Mouse (Mus musculus) adrenal gland, adult (tissue): ENCODE data around the gene Foxe3.

Experiments
- DNase-seq, 2 experiments: peaks; one replicate each; pipeline ENCODE4 v3.0.0; 2022 to 2023; ENCODE audit warnings: low spot score in 1 of 2; ENCODE audit not compliant: inconsistent age in 2 of 2

The Foxe3 gene

DNA sequence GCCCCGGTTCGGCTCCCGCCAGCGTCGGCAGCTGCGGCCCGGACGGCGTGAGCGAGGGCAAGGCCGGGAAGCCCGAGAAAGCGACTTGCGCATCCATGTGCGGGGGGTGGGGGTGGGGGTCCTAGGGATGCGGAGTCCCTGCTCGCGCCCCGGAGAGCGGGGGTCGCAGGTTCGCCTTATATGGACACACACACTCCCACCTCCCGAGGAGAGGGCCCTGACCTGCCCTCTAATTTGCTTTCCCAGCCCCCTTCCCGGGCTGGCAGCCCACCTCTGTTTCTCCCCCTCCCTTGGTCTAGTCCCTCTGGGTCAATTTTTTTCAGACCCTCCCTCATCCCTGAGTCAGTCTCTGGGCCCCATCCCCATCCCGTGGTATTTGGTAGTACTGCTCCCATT, at the start of gene Foxe3:
TSS of gene Foxe3 (minus strand) at position 97 of the 396 bp plus-strand sequence.
- DNase-seq = no peak

DNA sequence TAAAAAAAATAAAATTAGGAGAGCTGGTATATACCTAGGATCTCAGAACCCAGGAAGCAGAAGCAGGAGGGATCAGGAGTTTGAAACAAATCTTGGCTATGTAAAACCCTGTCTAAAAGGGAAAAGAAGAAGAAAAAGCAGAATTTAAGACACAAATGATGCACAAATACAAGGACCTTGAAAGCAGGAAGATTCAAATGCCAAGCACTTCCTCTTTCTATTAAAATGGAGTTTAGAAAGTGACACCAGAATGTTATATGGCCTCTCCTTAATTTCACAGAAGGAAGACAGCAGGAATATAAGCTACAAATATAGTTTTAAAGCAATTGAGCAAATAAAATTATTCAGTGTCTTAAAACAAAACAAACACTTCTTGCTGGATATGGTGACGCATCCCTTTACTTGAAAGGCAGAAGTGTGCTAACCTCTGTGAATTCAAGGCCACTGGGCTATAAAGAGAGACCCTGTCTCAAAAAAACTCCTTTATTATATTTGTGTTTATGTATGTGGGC, 47.5 kb upstream of the Foxe3 start:
- no peak for DNase-seq

DNA sequence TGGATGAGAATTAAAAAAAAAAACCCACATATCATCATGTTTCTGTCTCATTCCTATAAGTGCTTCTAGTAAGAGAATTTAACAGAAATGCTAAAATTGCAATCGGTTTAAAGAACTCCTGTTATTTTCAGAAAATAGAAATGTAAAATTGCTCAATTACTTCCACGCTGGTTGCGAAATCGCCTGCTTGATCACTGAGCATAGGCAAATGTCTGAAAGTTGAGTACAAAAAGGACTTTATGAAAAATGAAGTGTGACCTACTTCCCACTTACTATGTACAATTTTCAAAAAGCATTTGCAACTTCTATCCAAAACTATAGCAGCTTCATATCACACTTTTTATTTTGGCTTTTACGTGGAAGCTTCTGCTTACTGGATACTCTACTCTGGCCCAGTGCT, 44.9 kb upstream of the Foxe3 start:
- peak in 1 of 2 experiments; percentile 57 for DNase-seq

DNA sequence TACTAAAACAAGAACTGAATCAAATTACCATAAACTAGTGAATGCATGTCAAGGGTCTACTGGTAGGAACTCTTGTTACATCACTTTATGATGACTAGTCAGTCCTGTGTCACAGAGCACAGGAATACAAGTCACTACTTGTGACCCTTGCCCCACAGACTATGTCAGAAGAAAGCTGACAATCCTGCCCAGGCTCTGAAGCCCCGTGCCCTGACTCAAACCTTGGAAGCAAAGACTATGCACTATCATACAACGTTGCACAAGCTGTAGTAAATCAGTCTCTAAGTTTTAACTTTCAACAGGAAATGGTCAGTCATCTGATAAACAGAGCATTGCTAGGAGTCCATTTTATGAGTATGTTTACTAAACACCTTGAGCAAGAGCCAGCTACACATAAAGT, 35.1 kb upstream of the Foxe3 start:
- DNase-seq = peak in 1 of 2 experiments; percentile 56

DNA sequence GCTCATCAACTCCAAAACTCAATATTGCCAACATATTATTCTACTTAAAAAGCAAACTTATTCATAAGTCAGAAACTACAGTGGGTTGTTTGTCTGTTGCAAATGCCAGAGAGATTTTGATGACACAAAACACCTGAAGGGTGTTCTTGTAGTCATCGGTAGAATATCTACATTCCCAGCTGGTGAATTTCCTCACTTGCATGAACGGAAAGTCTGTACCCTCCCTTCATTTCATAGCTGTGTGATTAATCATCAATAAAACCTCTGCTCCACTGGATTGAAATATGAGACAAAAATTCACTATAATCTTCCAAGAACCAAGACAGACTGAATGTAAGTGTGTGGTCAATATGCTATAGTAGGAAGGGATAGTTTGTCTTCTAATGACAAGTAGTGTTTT, 33.7 kb upstream of the Foxe3 start:
- DNase-seq = no peak

DNA sequence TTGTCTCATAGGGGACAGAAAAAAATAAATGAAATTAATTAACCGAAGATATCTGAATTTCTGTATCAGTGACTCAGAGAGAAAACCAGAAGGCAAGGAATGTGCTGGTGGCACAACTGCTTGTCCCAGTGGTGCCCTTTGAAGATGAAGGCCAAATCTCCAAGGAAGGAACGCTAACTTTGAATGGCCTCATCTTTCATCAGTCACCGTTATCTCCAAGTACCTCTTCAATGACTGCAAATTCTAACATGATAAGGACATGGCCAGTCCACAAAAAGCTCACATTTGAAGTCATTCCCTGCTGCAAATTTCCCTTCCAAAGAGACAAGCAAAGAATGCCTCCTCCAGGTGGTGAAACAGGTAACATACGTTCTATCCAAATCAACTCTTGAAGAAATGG, 33.0 kb upstream of the Foxe3 start:
- peak; percentile 45 to 84 for DNase-seq

DNA sequence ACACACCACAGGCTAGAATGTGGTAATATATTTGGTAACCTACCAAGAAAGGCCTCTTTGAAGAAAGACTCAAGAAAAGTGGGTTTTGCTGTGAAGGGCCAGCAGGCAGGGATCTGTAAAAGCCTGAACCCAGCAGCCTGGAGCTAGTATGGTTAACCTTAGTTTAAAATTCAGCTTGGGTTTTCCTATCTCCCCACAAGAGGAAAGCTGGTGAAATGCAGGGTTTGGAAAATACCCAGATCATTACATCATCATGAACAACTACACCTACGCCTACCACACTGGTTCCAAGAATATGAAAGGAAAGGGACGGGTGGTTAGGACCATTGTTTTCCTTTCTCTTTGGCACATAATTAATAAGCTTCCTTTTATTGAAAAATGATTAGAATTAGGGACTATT, 32.4 kb upstream of the Foxe3 start:
- peak in 1 of 2 experiments; percentile 67 for DNase-seq

DNA sequence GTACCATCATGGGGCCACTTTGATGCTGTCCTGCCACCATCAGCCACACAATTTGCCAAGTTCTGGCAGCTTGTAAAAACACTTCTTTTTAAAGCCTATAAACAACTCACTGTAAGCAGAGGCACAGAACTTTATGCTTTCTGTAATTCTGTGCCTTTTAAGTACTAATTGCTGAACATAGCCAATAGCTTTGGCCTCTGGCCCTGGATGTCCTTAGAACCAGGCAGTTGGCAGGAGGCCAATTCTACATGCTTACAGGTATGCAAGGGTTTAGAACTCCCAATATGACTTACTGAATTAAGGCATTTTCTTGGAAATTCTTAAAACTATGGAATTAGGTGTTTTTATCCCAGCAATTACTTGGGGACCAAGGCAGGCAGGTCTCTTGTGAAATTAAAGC, 31.6 kb upstream of the Foxe3 start:
- peak in 1 of 2 experiments; percentile 70 for DNase-seq

DNA sequence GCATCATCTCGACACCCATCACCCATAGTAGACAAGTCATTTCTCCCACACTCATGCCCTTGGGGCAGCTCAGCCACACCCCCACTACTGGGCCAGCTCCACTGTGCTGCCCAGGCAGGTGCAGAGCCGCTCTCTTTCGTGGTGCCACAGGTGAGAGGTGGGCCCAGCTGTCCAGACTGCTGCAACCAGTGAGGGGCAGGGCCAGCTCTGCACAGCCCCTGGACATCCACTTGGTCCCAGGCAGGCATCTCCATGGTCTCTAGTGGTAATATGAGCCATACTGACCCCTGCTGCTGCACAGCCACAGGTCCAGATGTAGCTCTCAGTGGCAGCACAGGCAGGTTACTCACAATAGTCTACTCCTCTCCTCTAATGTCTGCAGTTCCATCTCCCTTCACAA, 27.4 kb upstream of the Foxe3 start:
- no peak for DNase-seq

DNA sequence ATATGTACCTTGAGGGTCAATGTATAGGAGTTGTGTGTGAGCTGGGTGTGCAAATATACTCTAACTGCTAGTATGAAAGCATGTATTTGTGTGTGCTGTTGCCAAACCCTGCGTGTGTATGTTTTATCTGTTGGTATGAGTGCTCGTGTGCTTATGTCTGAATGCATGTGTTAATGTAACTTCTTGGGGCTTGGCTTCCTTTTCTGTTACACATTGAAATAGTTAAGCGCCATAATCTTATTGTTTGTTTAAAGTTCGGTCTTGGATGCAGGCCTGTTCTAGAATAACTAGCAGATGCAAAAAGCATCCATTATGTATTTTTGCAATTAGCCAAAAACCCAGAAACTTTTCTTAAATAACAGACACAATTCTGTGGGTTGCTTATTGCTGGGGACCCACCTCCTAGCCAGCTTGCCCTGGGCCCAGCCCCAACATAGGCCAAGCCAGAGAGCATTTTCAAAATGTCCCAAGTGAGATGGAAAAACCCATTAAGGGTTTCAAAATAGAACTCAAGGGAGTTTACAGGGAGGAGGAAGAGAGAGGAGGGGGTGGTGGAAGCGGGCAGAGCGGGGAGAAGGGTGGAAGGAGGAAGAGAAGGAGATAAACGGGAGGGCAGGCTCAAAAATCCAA, 22.2 kb upstream of the Foxe3 start:
- no peak for DNase-seq

DNA sequence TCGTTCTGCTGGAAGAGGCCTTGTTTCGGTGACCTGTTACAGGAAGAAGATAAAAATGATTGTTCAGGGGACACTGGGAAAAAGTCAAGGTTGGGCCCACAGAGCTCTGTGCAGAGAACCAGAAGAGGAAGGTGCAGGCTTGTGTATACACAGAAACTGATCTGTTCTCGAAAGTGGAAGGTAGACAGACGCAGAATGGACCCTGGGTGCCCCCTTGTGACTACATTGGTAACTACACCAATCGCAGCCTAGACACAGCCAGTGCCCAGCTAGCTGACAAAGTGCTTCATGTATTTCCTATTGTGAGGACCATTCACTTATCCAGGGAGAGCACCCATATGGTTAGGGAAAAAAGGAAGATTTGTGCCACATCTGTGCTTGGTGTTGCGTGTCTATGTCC, 21.6 kb upstream of the Foxe3 start:
- peak; percentile 85 to 97 for DNase-seq

DNA sequence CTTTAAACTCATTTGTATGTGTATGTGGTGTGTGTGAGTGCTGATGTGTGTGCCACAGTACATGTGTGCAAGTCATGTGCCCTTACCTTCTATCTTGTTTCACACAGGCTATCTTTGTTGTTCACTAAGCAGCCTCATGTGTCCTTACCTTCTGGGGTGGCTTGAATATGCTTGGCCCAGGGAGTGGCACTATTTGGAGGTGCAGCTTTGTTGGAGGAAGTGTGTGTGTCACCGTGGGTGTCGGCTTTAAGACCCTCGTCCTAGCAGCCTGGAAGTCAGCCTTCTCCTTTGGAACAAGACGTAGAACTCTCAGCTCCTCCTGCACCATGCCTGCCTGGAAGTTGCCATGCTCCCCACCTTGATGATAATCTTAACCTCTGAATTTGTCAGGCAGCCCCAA, 20.6 kb upstream of the Foxe3 start:
- no peak for DNase-seq

DNA sequence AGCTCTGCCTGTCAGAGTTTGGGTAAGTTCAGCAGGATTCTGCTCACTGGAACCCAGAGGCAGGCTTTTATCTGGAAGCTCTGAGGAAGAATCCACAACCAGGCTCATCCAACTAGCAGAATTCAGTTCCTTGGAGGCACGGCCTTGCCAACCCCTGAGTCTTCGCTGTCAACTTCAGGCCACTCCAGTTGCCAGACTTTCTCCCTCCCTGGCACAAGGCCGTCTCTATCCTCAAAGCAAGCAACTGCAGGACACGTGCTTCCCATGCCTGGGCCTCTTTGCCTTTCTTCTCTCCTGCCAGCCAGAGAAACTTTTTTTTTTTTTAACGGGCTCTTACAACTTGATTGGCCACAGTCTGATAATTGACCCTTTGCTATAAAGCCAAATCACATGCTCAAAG, 19.2 kb upstream of the Foxe3 start:
- DNase-seq = peak; percentile 44 to 77

DNA sequence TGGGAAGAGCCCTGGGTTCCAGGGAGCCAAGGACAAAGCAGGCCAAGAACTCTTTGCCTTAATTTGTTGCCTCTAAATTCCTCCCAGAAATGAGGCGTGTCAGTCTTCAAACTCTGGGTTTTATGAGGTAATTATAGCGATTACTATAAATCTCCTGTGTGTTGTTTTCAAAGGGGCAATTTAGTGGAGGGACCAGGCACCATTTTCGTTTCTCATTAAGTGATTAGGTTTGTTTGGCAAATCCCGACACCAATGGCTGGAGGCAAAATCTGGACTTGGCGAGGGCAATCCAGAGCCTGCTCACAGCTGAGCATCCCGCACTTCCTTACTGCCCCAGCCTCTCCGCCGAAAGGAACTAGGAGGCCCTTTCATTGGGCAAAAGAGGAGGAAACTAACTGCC, 16.8 kb upstream of the Foxe3 start:
- DNase-seq = no peak

DNA sequence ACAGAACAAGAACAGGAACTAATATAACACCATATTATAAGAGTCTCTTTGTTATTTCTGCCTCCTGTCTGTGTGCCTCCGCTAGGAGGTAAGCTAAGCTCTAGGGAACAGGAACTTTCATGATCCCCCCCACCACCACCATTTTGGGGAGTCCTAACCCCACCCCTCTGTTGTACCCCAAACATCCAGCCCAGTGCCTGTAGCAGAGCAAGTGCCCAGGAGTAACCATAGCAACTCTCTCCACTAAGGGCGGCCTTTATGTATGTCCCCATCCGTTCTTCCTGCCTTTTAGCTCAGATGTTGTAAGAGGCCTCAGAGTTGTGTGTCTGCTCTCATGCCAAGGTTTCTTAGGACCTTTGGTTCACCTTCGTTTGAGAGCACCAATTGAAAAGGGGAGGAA, 16.3 kb upstream of the Foxe3 start:
- DNase-seq = no peak

DNA sequence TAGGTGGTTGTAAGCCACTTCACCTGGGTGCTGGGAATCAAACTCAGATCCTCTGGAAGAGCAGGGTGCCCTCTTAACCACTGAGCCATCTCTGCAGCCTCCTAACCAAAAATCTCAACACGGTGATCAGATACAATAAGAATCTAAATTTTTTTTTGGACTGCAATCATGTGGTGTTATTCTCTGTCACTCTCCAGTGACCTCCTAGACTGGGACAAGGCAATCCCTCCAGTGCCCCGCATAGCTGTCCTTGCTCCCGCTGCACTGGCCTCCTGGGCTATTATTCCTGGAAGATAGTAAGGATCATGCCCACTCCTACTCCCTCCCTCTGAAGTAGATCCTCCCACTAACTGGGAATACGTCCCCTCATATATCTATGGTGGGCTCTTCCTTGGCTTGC, 15.5 kb upstream of the Foxe3 start:
- DNase-seq = no peak

DNA sequence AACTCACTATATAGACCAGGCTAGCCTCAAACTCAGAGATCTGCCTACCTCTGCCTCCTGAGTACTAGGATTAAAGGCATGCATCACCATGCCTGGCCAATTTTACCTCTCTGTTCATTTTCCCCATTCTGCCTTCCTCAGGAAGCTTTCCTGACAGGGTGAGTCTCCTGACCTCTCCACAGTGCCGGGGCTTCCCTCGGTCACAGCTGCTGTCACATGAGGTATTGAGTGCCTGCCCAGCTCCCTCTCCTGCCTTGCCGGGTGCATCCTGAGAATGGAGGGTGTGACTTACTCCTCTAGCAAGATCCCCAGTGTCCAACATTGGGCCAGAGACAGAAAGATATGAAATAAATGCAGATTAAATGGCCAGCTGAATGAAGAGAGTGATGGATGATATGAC, 12.4 kb upstream of the Foxe3 start:
- DNase-seq = no peak

DNA sequence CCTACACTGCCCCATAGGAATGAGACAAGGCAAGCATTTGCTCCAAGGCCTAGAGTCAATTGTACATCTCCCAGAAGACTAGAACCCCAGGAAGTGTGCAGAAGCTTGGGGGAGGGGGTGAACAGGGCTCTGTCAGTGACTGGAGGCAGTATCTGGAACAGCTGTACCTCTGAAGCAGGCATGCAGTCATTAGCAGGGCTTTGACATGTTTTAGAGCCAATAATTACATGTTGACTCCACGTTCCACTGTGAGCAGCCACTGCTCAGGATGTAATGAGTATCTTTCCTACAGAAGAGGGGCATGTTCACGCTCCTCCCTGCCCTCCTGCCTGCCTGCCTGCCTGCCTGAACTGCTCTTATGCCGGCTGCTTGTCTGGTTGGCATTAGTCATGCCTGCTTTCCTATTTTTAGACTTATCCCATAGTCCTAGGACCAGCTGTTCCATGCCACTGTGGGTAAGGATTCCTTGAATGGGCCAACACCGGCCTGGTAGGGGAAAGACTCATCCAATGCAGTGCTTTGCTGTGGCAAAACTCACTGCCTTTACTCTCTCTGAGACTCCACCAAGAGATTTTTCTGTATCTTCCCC, 11.7 kb upstream of the Foxe3 start:
- peak; percentile 40 to 51 for DNase-seq

DNA sequence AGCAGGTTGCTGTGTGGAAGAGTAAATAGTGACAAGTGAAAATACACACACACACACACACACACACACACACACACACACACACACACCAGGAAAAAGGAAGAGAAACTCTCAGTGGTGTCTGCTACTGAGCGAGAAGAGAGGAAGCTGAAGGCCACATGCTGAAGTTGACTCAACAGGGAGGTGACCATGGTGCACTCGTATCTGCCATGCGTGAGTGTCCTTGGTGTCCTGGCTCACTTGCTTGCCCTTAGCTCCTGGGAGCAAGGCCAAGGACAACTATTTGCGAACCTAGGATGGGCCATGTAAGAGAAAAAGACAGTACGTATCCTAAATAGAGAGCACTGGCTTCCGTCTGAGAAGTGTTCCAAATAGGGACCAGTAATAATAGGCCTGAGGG, 8.4 kb upstream of the Foxe3 start:
- peak; percentile 66 to 86 for DNase-seq

DNA sequence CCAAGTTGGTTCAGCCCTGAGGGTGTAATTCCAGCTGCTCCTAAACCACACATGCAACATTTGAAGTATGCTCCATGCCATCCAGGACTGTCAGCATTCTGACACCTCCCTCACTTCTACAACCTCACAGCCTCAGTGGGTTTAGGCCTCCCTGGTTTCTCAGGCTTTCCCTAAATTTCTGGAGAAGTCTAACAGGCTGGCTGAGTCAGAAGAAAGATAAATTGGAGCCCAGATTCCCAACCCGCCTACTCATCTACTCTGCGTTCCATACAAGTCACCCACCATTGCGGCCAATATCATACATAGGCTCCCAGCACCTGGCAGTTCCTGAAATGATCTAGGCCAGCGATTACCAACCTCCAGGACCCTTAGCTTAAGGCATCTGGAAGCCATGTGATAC, 6.9 kb upstream of the Foxe3 start:
- no peak for DNase-seq

DNA sequence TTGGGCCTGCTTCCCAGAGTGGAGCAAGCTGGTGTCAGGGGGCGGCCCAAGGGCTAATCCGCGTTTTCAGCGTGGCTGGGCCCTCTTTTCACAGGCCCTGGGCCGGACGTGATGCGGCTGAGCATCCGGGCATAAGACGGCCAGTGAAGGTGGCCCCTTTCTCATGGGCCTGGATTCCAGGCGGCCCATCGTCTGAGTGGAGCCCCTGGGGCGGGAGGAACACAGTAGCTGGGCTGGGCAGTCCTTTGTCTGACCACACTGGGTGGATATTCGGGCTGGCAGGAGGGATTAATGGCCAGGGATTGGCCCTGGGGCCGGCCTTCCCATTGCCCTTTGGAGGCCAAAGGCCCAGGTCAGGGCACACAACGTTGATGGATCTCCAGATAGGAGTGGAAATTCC, 3.3 kb upstream of the Foxe3 start:
- DNase-seq = no peak

DNA sequence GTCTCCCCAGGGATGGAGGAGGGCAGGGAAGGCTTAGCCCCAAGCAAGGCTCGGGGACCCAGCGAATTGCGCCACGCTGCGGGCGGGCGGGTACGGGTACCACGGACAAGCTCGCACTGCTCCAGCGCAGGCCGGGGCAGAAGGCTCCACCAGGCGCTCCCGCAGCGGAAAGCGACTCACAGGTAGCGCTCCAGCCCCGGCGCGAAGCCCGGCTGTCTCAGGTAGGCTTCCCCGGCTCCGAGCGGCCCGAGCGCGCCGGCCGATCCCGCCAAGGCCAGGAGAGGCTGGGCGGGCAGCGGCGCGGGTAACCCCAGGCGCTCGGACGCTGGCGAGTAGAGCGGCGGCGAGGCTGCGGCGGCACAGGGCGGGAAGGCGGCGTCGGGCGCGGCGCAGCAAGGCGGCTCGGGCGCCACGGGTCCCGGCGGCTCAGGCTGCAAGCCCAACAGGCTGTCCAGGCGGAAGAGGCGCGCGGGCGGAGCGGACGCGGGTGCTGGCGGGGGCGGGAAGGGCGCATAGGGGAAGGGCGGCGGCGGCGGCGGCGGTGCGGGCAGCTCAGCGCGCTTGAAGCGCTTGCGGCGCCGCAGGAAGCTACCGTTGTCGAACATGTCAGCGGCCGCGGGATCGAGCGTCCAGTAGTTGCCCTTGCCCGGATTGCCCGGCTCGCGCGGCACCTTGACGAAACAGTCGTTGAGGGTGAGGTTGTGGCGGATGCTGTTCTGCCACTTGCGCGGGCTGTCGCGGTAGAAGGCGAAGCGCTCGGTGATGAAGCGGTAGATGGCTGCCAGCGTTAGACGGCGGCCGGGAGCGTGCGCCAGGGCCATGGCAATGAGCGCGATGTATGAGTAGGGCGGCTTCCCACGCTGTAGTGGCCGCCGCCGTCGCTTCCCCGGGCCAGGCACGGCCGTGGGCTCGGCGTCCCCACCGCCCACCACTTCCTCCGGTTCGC, 569 bp downstream of the Foxe3 start:
- peak; percentile 39 to 82 for DNase-seq
